Mouse (Mus musculus) MEL (cell line): ENCODE results near the gene E330017A01Rik. TPM values are rescaled to one million over a fixed set of nuclear protein-coding genes. Genes with fewer than 3 reads are reported as not detected.
A peak's percentile ranks its signal among the peaks of the same experiment; 100 is the strongest.

ENCODE experiments used
- DNase-seq: peaks from one replicate; pipeline ENCODE4 v3.0.0; 2011; ENCODE audit warnings: low read depth, low spot score
- H3K27ac ChIP-seq: 2 replicates; pipeline ENCODE4 v1.5.1; 2012; ENCODE audit warnings: low read depth, mild to moderate bottlenecking, control low read depth, low read length, moderate library complexity; ENCODE audit not compliant: control insufficient read depth
- H3K27me3 ChIP-seq, 2 experiments: fragments of 150-350 bp in 1 of 2; sonication (generic) in 1 of 2; 2 replicates each; pipeline ENCODE4 v1.6.1; 2012; ENCODE audit warnings: low read length in 2 of 2, mild to moderate bottlenecking in 2 of 2, improper control_type of control experiment in 1 of 2, moderate library complexity in 1 of 2; ENCODE audit not compliant: insufficient read depth in 2 of 2, control insufficient read depth in 1 of 2
- H3K36me3 ChIP-seq, 2 experiments: 2 replicates each; pipeline ENCODE4 v1.6.1; 2012 to 2014; ENCODE audit warnings: low read length in 2 of 2, improper control_type of control experiment in 1 of 2, inconsistent platforms in 1 of 2, mild to moderate bottlenecking in 1 of 2; ENCODE audit not compliant: insufficient read depth in 2 of 2, control insufficient read depth in 1 of 2
- H3K4me1 ChIP-seq, 2 experiments: fragments of 150-350 bp in 1 of 2; sonication (generic) in 1 of 2; 2 replicates each; pipeline ENCODE4 v1.6.1; 2012; ENCODE audit warnings: low read length in 2 of 2, improper control_type of control experiment in 1 of 2, mild to moderate bottlenecking in 1 of 2; ENCODE audit not compliant: insufficient read depth in 2 of 2, control insufficient read depth in 1 of 2
- H3K4me3 ChIP-seq, 2 experiments: fragments of 150-350 bp in 1 of 2; sonication (generic) in 1 of 2; 2 replicates each; pipeline ENCODE4 v1.5.1; 2012; ENCODE audit warnings: low read depth in 2 of 2, low read length in 2 of 2, mild to moderate bottlenecking in 2 of 2, moderate library complexity in 2 of 2, control low read depth in 1 of 2, improper control_type of control experiment in 1 of 2; ENCODE audit not compliant: control insufficient read depth in 1 of 2, insufficient read depth in 1 of 2
- H3K79me2 ChIP-seq: 2 replicates; pipeline ENCODE4 v1.6.1; 2012; ENCODE audit warnings: mild to moderate bottlenecking, low read length, moderate library complexity; ENCODE audit not compliant: control insufficient read depth, poor library complexity, insufficient read depth
- H3K9ac ChIP-seq: 2 replicates; pipeline ENCODE4 v1.6.1; 2012; ENCODE audit warnings: low read depth, mild to moderate bottlenecking, control low read depth, low read length, moderate library complexity; ENCODE audit not compliant: control insufficient read depth, poor library complexity, severe bottlenecking
- H3K9me3 ChIP-seq: fragments of 150-350 bp; sonication (generic); replicated peaks from 2 replicates; pipeline ENCODE4 v1.6.1; 2012; ENCODE audit warnings: mild to moderate bottlenecking, low read length, improper control_type of control experiment, moderate library complexity; ENCODE audit not compliant: insufficient read depth
- CTCF ChIP-seq, 3 experiments: IDR thresholded peaks in 2 of 3; conservative IDR thresholded peaks in 1 of 3; 2 replicates each; pipeline ENCODE4 v1.5.1; 2011 to 2012; ENCODE audit warnings: low read length in 3 of 3, low read depth in 2 of 3, mild to moderate bottlenecking in 2 of 3, improper control_type of control experiment in 1 of 3, inconsistent platforms in 1 of 3, mixed read lengths in 1 of 3, moderate library complexity in 1 of 3; ENCODE audit not compliant: control insufficient read depth in 1 of 3, insufficient read depth in 1 of 3, poor library complexity in 1 of 3, severe bottlenecking in 1 of 3
- ELF1 ChIP-seq: IDR thresholded peaks from 2 replicates; pipeline ENCODE4 v1.6.1; 2014; ENCODE audit warnings: low read depth, mild to moderate bottlenecking, inconsistent platforms, low read length, improper control_type of control experiment, moderate library complexity
- GABPA ChIP-seq: IDR thresholded peaks from 2 replicates; pipeline ENCODE4 v1.6.1; 2012; ENCODE audit warnings: low read depth, mild to moderate bottlenecking, inconsistent platforms, low read length, improper control_type of control experiment, moderate library complexity
- HCFC1 ChIP-seq: IDR thresholded peaks from 2 replicates; pipeline ENCODE4 v1.6.1; 2012; ENCODE audit warnings: low read depth, mild to moderate bottlenecking, inconsistent platforms, low read length, improper control_type of control experiment, moderate library complexity
- JUND ChIP-seq: IDR thresholded peaks from 2 replicates; pipeline ENCODE4 v1.6.1; 2011; ENCODE audit warnings: low read depth, mild to moderate bottlenecking, improper control_type of control experiment, low read length
- KAT2A ChIP-seq: conservative IDR thresholded peaks from 2 replicates; pipeline ENCODE4 v1.6.1; 2012; ENCODE audit warnings: low read depth, low read length, improper control_type of control experiment, inconsistent platforms
- MAZ ChIP-seq: IDR thresholded peaks from 2 replicates; pipeline ENCODE4 v1.6.1; 2012; ENCODE audit warnings: low read depth, mild to moderate bottlenecking, inconsistent platforms, low read length, improper control_type of control experiment
- MYC ChIP-seq: IDR thresholded peaks from 2 replicates; pipeline ENCODE4 v1.6.1; 2011; ENCODE audit warnings: low read depth, mild to moderate bottlenecking, low read length, improper control_type of control experiment, moderate library complexity
- POLR2AphosphoS5 ChIP-seq: IDR thresholded peaks from 2 replicates; pipeline ENCODE4 v1.6.1; 2012; ENCODE audit warnings: low read depth, borderline replicate concordance, mild to moderate bottlenecking, inconsistent platforms, low read length, moderate library complexity, mixed read lengths
- RAD21 ChIP-seq: IDR thresholded peaks from 2 replicates; pipeline ENCODE4 v1.6.1; 2011; ENCODE audit warnings: mild to moderate bottlenecking, low read depth, low read length, improper control_type of control experiment
- RCOR1 ChIP-seq: IDR thresholded peaks from 2 replicates; pipeline ENCODE4 v1.6.1; 2012; ENCODE audit warnings: low read depth, mild to moderate bottlenecking, inconsistent platforms, low read length, improper control_type of control experiment
- SMC3 ChIP-seq: IDR thresholded peaks from 2 replicates; pipeline ENCODE4 v1.6.1; 2011; ENCODE audit warnings: low read depth, low read length, improper control_type of control experiment
- USF1 ChIP-seq: IDR thresholded peaks from 2 replicates; pipeline ENCODE4 v1.6.1; 2014; ENCODE audit warnings: low read depth, mild to moderate bottlenecking, inconsistent platforms, low read length, improper control_type of control experiment, moderate library complexity
- ZC3H11A ChIP-seq: IDR thresholded peaks from 2 replicates; pipeline ENCODE4 v1.6.1; 2012; ENCODE audit warnings: low read depth, mild to moderate bottlenecking, inconsistent platforms, low read length, improper control_type of control experiment
- ZKSCAN1 ChIP-seq: IDR thresholded peaks from 2 replicates; pipeline ENCODE4 v1.6.1; 2012; ENCODE audit warnings: low read depth, mild to moderate bottlenecking, inconsistent platforms, low read length, improper control_type of control experiment, moderate library complexity
- ZNF384 ChIP-seq: IDR thresholded peaks from 2 replicates; pipeline ENCODE4 v1.6.1; 2012; ENCODE audit warnings: low read depth, mild to moderate bottlenecking, inconsistent platforms, low read length, improper control_type of control experiment
- polyA plus RNA-seq, 2 experiments: library from polyadenylated mRNA; stranded (reverse) in 1 of 2; unstranded in 1 of 2; fragments of >175 nt in 1 of 2; fragments of >200 nt in 1 of 2; gene quantifications; 2 replicates each; pipeline versions ENCODE4 v1.2.1 to v1.2.4; 2012; ENCODE audit warnings: low replicate concordance in 2 of 2, low read depth in 1 of 2; ENCODE audit not compliant: insufficient read length in 2 of 2, insufficient read depth in 1 of 2, missing spikeins in 1 of 2
- total RNA-seq: library from RNA; depleted of rRNA; stranded (reverse); fragments of 300-350 nt; gene quantifications from 2 replicates; pipeline ENCODE4 v1.2.3, GENCODE M21; 2012

The E330017A01Rik gene
- total and polyA plus RNA-seq, 3 experiments = 4.3 to 8.2 TPM; not detected in 1

DNA sequence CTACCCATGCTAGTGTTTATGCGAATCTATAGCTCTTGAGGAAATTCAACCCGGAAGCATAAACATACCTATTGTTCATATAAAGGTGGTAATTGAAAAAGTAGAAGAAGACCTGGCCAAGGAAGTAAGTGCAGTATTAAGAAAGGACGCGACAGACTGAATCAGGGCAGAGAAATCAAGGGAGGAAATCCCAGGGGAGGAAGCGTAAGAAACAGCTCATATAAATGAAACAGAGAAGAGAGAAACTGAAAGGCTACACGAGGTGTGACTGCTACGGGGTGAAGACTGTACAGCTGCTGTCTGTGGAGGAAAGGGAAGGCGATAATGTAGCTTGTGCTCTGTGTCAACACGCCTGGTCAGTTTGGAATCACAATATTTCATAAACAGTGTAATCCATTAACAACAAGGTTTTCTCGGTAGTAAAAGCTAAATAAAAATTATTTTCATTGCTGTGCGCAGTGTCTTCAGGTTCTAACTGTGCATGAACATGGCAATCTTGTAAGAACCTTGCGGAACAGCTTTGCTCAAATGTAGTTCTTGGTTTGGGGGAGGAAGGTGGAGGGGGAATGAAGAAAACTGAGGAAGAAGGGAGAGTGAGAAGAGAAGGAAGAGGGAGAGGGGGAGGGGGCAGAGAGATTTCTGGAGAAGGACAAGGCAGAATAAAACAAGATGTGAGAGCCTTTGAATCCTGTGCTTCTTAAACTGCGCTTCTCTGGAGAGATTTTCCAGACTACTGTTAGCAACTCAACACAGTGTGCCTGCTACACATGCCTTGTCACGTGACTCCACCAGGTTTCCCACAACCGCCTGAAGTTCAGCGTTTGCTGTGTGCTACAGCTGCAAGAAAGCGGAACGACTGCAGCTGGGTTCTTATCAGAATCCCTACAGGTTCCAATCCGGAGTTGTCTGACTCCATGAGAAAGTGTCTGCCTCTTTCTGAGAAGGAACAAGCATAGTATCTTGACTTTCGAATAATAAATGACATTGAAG is 47.3 kb upstream of the E330017A01Rik start (continued):
- 0 out of 2 replicates have a peak, but pooled peaks have one; percentile 34 for TF ChIP-seq ELF1
- peak; percentile 31; the same call in 1 of the 2 replicates for TF ChIP-seq ZC3H11A
- no peak for TF ChIP-seq POLR2AphosphoS5
- no peak for TF ChIP-seq JUND

GRCm38 (mm10) chr16:58684537-58684936 is 46.0 kb upstream of the E330017A01Rik start:
- peak; percentile 49 for DNase-seq
- TF ChIP-seq CTCF (IDR thresholded peaks at IDR 0.05 in 2 of 3, conservative IDR thresholded peaks at IDR 0.05 in 1 of 3; ENCODE audit: control insufficient read depth in 1 of 3, insufficient read depth in 1 of 3, low read depth in 2 of 3, low read length in 3 of 3, poor library complexity in 1 of 3, severe bottlenecking in 1 of 3) (peak; percentile 21 to 72 (median 22); a peak in 4 of 6 replicates), MYC (peak; percentile 70; the same call in 1 of the 2 replicates), RAD21 (peak; percentile 56), USF1 (no peak), KAT2A (no peak), SMC3 (peak; percentile 60), ELF1 (no peak), ZC3H11A (peak; percentile 62)
- Histone ChIP-seq H3K36me3 (peaks cover 10 to 11% of the 10 kb centered on the region in 2 experiments), H3K9ac (no peak overlapping the region), H3K27ac (no peak overlapping the region), H3K27me3 (no peaks in the 10 kb centered on the region), H3K4me1 (peaks cover 0 to 4% of the 10 kb centered on the region in 2 experiments; a peak in 2 of 4 replicates), H3K4me3 (no peak overlapping the region), H3K9me3 (no peaks in the 10 kb centered on the region), H3K79me2 (no peaks in the 10 kb centered on the region)

- no peak for DNase-seq
- Histone ChIP-seq H3K9ac (no peak overlapping the region), H3K9me3 (no peaks in the 10 kb centered on the region), H3K27ac (no peak overlapping the region), H3K79me2 (no peaks in the 10 kb centered on the region), H3K27me3 (no peaks in the 10 kb centered on the region), H3K4me3 (no peak overlapping the region), H3K36me3 (peaks cover 8 to 17% of the 10 kb centered on the region in 2 experiments), H3K4me1 (peaks cover 0 to 4% of the 10 kb centered on the region in 2 experiments; a peak in 2 of 4 replicates)
- no peak for TF ChIP-seq RCOR1
- no peak for TF ChIP-seq GABPA
- TF ChIP-seq SMC3 = no peak
- peak; percentile 52 for TF ChIP-seq ZNF384
- no peak for TF ChIP-seq ELF1
- TF ChIP-seq MAZ = no peak
- no peak for TF ChIP-seq ZKSCAN1
- no peak for TF ChIP-seq HCFC1
These were observed 45.4 kb upstream of the E330017A01Rik start for GRCm38 (mm10) chr16:58683911-58684310.
